Mouse (Mus musculus) heart, postnatal 0 days (tissue): ENCODE measurements around the gene Gsap. TPM values are rescaled to one million over a fixed set of nuclear protein-coding genes. Genes with fewer than 3 reads are reported as not detected.

Experiments used
- ATAC-seq: fragments of 200-750 bp; cut with Nextera tagmentation; 2 replicates; pipeline ENCODE4 v1.8.0; 2017; ENCODE audit warnings: low read depth, moderate number of reproducible peaks, moderate library complexity; ENCODE audit not compliant: insufficient read depth
- DNase-seq: peaks from one replicate; pipeline ENCODE4 v3.0.0-alpha.2; 2016; ENCODE audit warnings: low spot score
- H3K27ac ChIP-seq: fragments of 300-500 bp; sonication (generic); 2 replicates; pipeline ENCODE4 v1.5.1; 2014; ENCODE audit warnings: low read depth, mild to moderate bottlenecking
- H3K27me3 ChIP-seq: fragments of 300-500 bp; sonication (generic); 2 replicates; pipeline ENCODE4 v1.6.1; 2014; ENCODE audit warnings: low read length, mixed read lengths; ENCODE audit not compliant: control insufficient read depth, insufficient read depth
- H3K36me3 ChIP-seq: fragments of 300-500 bp; sonication (generic); replicated peaks from 2 replicates; pipeline ENCODE4 v1.6.1; 2014; ENCODE audit warnings: low read length, mixed read lengths; ENCODE audit not compliant: control insufficient read depth, insufficient read depth
- H3K4me1 ChIP-seq: fragments of 300-500 bp; sonication (generic); 2 replicates; pipeline ENCODE4 v1.6.1; 2014; ENCODE audit warnings: antibody characterized with exemption; ENCODE audit not compliant: control insufficient read depth, insufficient read depth
- H3K4me2 ChIP-seq: fragments of 300-500 bp; sonication (generic); 2 replicates; pipeline ENCODE4 v1.6.1; 2014; ENCODE audit warnings: low read depth, mild to moderate bottlenecking, low read length, moderate library complexity
- H3K4me3 ChIP-seq: fragments of 300-500 bp; sonication (generic); 2 replicates; pipeline ENCODE4 v1.5.1; 2014; ENCODE audit warnings: low read depth, low read length
- H3K9ac ChIP-seq: fragments of 300-500 bp; sonication (generic); replicated peaks from 2 replicates; pipeline ENCODE4 v1.6.1; 2014; ENCODE audit warnings: low read depth, low read length, mixed read lengths
- H3K9me3 ChIP-seq: fragments of 300-500 bp; sonication (generic); replicated peaks from 2 replicates; pipeline ENCODE4 v1.6.1; 2016; ENCODE audit warnings: low read length; ENCODE audit not compliant: control insufficient read depth
- CTCF ChIP-seq: IDR thresholded peaks from 2 replicates; pipeline ENCODE4 v1.5.1; 2016; ENCODE audit warnings: antibody characterized with exemption, control low read depth, low read depth
- EP300 ChIP-seq: IDR thresholded peaks from 2 replicates; pipeline ENCODE4 v1.6.1; 2016; ENCODE audit warnings: antibody characterized with exemption, low read depth
- WGBS: fragments of 180-500 bp; shearing (Covaris S2); extraction: QIAGEN DNeasy Blood & Tissue Kit; methylation state at CpG from one replicate; pipeline ENCODE4 v1.1.7; 2014; 5-methylcytosine and 5-hydroxymethylcytosine counted together
- polyA plus RNA-seq: library from polyadenylated mRNA; unstranded; fragments of >200 nt; fragmentation: Nextera tagmentation; extraction: Ambion mirVana; gene quantifications from 2 replicates; pipeline ENCODE4 v1.2.1, GENCODE M21; 2015
- total RNA-seq: library from RNA; depleted of rRNA; stranded (reverse); fragments of >200 nt; gene quantifications from 2 replicates; pipeline ENCODE4 v1.2.3, GENCODE M21; 2014; ENCODE audit warnings: low replicate concordance

Gsap gene
- total and polyA plus RNA-seq, 2 experiments from 2014 or later = 1.4 to 2.0 TPM

- ATAC-seq (peak; percentile 62), DNase-seq (no peak)
- peaks cover 9% of the 10 kb centered on the region; the same call in 1 of the 2 replicates for H3K4me1 ChIP-seq
- H3K4me2 ChIP-seq = no peak overlapping the region
- no peaks in the 10 kb centered on the region for H3K36me3 ChIP-seq
- H3K4me3 ChIP-seq = no peak overlapping the region
- TF ChIP-seq EP300 (no peak), CTCF (no peak)
- no peak overlapping the region for H3K27ac ChIP-seq
- H3K9ac ChIP-seq = no peak overlapping the region
- no peaks in the 10 kb centered on the region for H3K9me3 ChIP-seq
- 68% methylated on average over 12 of the region's 12 CpGs for WGBS
- no peaks in the 10 kb centered on the region for H3K27me3 ChIP-seq
Measured at GRCm38 (mm10) chr5:21283356-21284062, 97.5 kb downstream of the Gsap start.

GRCm38 (mm10) chr5:21288658-21289435 lies 102.8 kb downstream of the Gsap start:
- Histone ChIP-seq H3K27me3 (no peaks in the 10 kb centered on the region), H3K9me3 (no peaks in the 10 kb centered on the region), H3K9ac (no peak overlapping the region), H3K4me1 (peaks cover 6% of the 10 kb centered on the region; the same call in 1 of the 2 replicates), H3K4me2 (no peak overlapping the region), H3K36me3 (no peaks in the 10 kb centered on the region), H3K4me3 (no peak overlapping the region), H3K27ac (peak overlapping the region; percentile 11; the same call in 1 of the 2 replicates)
- WGBS = 42% methylated on average over 7 of the region's 7 CpGs
- DNase-seq (no peak), ATAC-seq (no peak; the same call in none of the 2 replicates)
- no peak for TF ChIP-seq CTCF
- TF ChIP-seq EP300 = no peak

GRCm38 (mm10) chr5:21290594-21290993 lies 104.5 kb downstream of the Gsap start:
- Histone ChIP-seq H3K27me3 (no peaks in the 10 kb centered on the region), H3K4me3 (no peak overlapping the region), H3K36me3 (no peaks in the 10 kb centered on the region), H3K9ac (no peak overlapping the region), H3K4me1 (peaks cover 6% of the 10 kb centered on the region; the same call in 1 of the 2 replicates), H3K9me3 (no peaks in the 10 kb centered on the region), H3K27ac (no peak overlapping the region), H3K4me2 (no peak overlapping the region)
- ATAC-seq (0 out of 2 replicates have a peak, but pooled peaks have one; percentile 6), DNase-seq (no peak)
- WGBS = 71% methylated on average over 8 of the region's 8 CpGs
- TF ChIP-seq EP300 (no peak), CTCF (no peak)

DNA sequence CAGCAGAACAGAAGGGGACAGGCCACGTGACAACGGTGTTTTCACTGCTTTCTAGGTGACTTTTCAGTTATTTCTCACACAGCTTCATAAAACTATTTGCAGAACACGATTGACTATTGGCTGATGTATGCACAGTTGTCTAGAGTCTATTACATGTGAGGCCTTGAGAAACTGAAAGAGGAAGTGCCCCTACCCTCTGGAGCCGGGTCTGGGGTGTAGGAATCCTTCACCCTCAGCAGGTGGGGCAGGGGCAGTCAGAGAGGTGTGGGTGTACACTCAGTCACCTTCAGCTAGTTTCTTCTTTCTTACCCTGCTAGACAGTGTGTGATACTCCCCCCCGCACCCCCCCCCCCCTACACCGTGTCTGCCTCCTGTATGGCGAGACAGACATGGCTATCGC lies 109.6 kb downstream of the Gsap start:
- Histone ChIP-seq H3K9ac (no peak overlapping the region), H3K4me3 (no peak overlapping the region), H3K27me3 (no peaks in the 10 kb centered on the region), H3K9me3 (no peaks in the 10 kb centered on the region), H3K4me1 (no peaks in the 10 kb centered on the region), H3K27ac (no peak overlapping the region), H3K36me3 (no peaks in the 10 kb centered on the region), H3K4me2 (no peak overlapping the region)
- 85% methylated on average over 8 of the region's 8 CpGs for WGBS
- DNase-seq = no peak
- no peak for ATAC-seq
- TF ChIP-seq CTCF (no peak), EP300 (no peak)

GRCm38 (mm10) chr5:21299076-21299755 lies 113.2 kb downstream of the Gsap start:
- Histone ChIP-seq H3K27ac (no peak overlapping the region), H3K4me1 (no peaks in the 10 kb centered on the region), H3K36me3 (no peaks in the 10 kb centered on the region), H3K9ac (no peak overlapping the region), H3K4me3 (no peak overlapping the region), H3K27me3 (no peaks in the 10 kb centered on the region), H3K9me3 (no peaks in the 10 kb centered on the region), H3K4me2 (no peak overlapping the region; the same call in 1 of the 2 replicates)
- TF ChIP-seq EP300 (no peak), CTCF (no peak)
- DNase-seq = no peak
- WGBS = 60% methylated on average over 21 of the region's 21 CpGs
- peak; percentile 49; the same call in 1 of the 2 replicates for ATAC-seq
